Mouse (Mus musculus): ENCODE results near the gene Dnm3. TPM values are rescaled to one million over a fixed set of nuclear protein-coding genes. Genes with fewer than 3 reads are reported as not detected.

The Dnm3 gene
- polyA plus RNA-seq, 1 experiment from 2014 or later = 59.4 TPM

- H3K36me3 ChIP-seq = peaks cover 7% of the 10 kb centered on the region
- no peaks in the 10 kb centered on the region; the same call in 1 of the 2 replicates for H3K4me1 ChIP-seq (replicated peaks)
- no peak overlapping the region for H3K27ac ChIP-seq (replicated peaks)
- H3K4me2 ChIP-seq = no peak overlapping the region
- H3K9ac ChIP-seq = no peak overlapping the region
- H3K27me3 ChIP-seq = no peaks in the 10 kb centered on the region
- WGBS = 73% methylated on average over 2 of the region's 2 CpGs
- H3K4me3 ChIP-seq = no peak overlapping the region
- ATAC-seq (ENCODE audit: low FRiP score, low read depth) = no peak
- no peaks in the 10 kb centered on the region for H3K9me3 ChIP-seq
Observed at GRCm38 (mm10) chr1:162312621-162313020, 165.2 kb downstream of the Dnm3 start.

GRCm38 (mm10) chr1:162312152-162312551, 165.7 kb downstream of the Dnm3 start:
- H3K4me1 ChIP-seq (replicated peaks) = no peaks in the 10 kb centered on the region; the same call in 1 of the 2 replicates
- H3K27ac ChIP-seq (replicated peaks) = no peak overlapping the region
- H3K4me3 ChIP-seq = no peak overlapping the region
- no peak overlapping the region for H3K9ac ChIP-seq
- no peaks in the 10 kb centered on the region for H3K9me3 ChIP-seq
- WGBS = 73% methylated on average over 7 of the region's 7 CpGs
- H3K27me3 ChIP-seq = no peaks in the 10 kb centered on the region
- peaks cover 7% of the 10 kb centered on the region for H3K36me3 ChIP-seq
- ATAC-seq (ENCODE audit: low FRiP score, low read depth) = no peak
- no peak overlapping the region for H3K4me2 ChIP-seq

- Histone ChIP-seq H3K27me3 (no peaks in the 10 kb centered on the region), H3K9ac (no peak overlapping the region), H3K27ac (replicated peaks) (no peak overlapping the region), H3K9me3 (no peaks in the 10 kb centered on the region), H3K4me1 (replicated peaks) (no peaks in the 10 kb centered on the region), H3K4me2 (no peak overlapping the region), H3K36me3 (peaks cover 4% of the 10 kb centered on the region), H3K4me3 (no peak overlapping the region)
- ATAC-seq (ENCODE audit: low FRiP score, low read depth) = no peak
- WGBS = 87% methylated on average over 6 of the region's 6 CpGs
Observed at GRCm38 (mm10) chr1:162305247-162305646, 172.6 kb downstream of the Dnm3 start.

- no peaks in the 10 kb centered on the region for H3K27me3 ChIP-seq
- H3K9me3 ChIP-seq = no peaks in the 10 kb centered on the region
- H3K4me2 ChIP-seq = no peak overlapping the region
- H3K4me3 ChIP-seq = no peak overlapping the region
- H3K27ac ChIP-seq (replicated peaks) = no peak overlapping the region
- no peak for ATAC-seq (ENCODE audit: low FRiP score, low read depth)
- 52% methylated on average over 4 of the region's 4 CpGs for WGBS
- H3K9ac ChIP-seq = no peak overlapping the region
- H3K36me3 ChIP-seq = no peaks in the 10 kb centered on the region; the same call in 1 of the 2 replicates
- H3K4me1 ChIP-seq (replicated peaks) = no peaks in the 10 kb centered on the region
Observed at GRCm38 (mm10) chr1:162302480-162302879, 175.4 kb downstream of the Dnm3 start.

- Histone ChIP-seq H3K36me3 (no peaks in the 10 kb centered on the region), H3K9ac (no peak overlapping the region), H3K27me3 (no peaks in the 10 kb centered on the region), H3K4me2 (no peak overlapping the region), H3K9me3 (no peaks in the 10 kb centered on the region), H3K4me3 (no peak overlapping the region), H3K4me1 (replicated peaks) (no peaks in the 10 kb centered on the region), H3K27ac (replicated peaks) (no peak overlapping the region)
- 68% methylated on average over 12 of the region's 12 CpGs for WGBS
- no peak for ATAC-seq (ENCODE audit: low FRiP score, low read depth)
Observed at GRCm38 (mm10) chr1:162299558-162300319, 178.1 kb downstream of the Dnm3 start.

GRCm38 (mm10) chr1:162298527-162298926, 179.3 kb downstream of the Dnm3 start:
- Histone ChIP-seq H3K9ac (no peak overlapping the region), H3K36me3 (no peaks in the 10 kb centered on the region), H3K9me3 (no peaks in the 10 kb centered on the region), H3K27me3 (no peaks in the 10 kb centered on the region), H3K4me2 (no peak overlapping the region), H3K4me3 (no peak overlapping the region), H3K4me1 (replicated peaks) (no peaks in the 10 kb centered on the region), H3K27ac (replicated peaks) (no peak overlapping the region)
- 81% methylated on average over 3 of the region's 3 CpGs for WGBS
- no peak for ATAC-seq (ENCODE audit: low FRiP score, low read depth)

GRCm38 (mm10) chr1:162295443-162295842, 182.4 kb downstream of the Dnm3 start:
- Histone ChIP-seq H3K4me1 (replicated peaks) (no peaks in the 10 kb centered on the region), H3K36me3 (no peaks in the 10 kb centered on the region), H3K27ac (replicated peaks) (no peak overlapping the region), H3K9me3 (no peaks in the 10 kb centered on the region), H3K4me2 (no peak overlapping the region), H3K4me3 (no peak overlapping the region), H3K27me3 (no peaks in the 10 kb centered on the region), H3K9ac (no peak overlapping the region)
- no peak for ATAC-seq (ENCODE audit: low FRiP score, low read depth)
- 75% methylated on average over 5 of the region's 5 CpGs for WGBS

GRCm38 (mm10) chr1:162294572-162294910, 183.3 kb downstream of the Dnm3 start:
- 0 out of 2 replicates have a peak, but pooled peaks have one; percentile 34 for ATAC-seq (ENCODE audit: low FRiP score, low read depth)

GRCm38 (mm10) chr1:162293732-162294571, 183.9 kb downstream of the Dnm3 start:
- no peak overlapping the region for H3K4me2 ChIP-seq
- H3K4me3 ChIP-seq = no peak overlapping the region
- peak; percentile 51; the same call in 1 of the 2 replicates for ATAC-seq (ENCODE audit: low FRiP score, low read depth)
- no peaks in the 10 kb centered on the region for H3K9me3 ChIP-seq
- H3K4me1 ChIP-seq (replicated peaks) = no peaks in the 10 kb centered on the region
- H3K9ac ChIP-seq = no peak overlapping the region
- no peaks in the 10 kb centered on the region for H3K36me3 ChIP-seq
- 62% methylated on average over 4 of the region's 4 CpGs for WGBS
- H3K27me3 ChIP-seq = no peaks in the 10 kb centered on the region
- peak overlapping the region; percentile 68 for H3K27ac ChIP-seq (replicated peaks)

More at GRCm38 (mm10) chr1:162294572-162294910, 183.3 kb downstream of the Dnm3 start:
- Histone ChIP-seq H3K27me3 (no peaks in the 10 kb centered on the region), H3K9ac (no peak overlapping the region), H3K4me3 (no peak overlapping the region), H3K4me2 (no peak overlapping the region), H3K9me3 (no peaks in the 10 kb centered on the region), H3K27ac (replicated peaks) (peak overlapping the region; percentile 68), H3K4me1 (replicated peaks) (no peaks in the 10 kb centered on the region), H3K36me3 (no peaks in the 10 kb centered on the region)
- 74% methylated on average over 4 of the region's 4 CpGs for WGBS

GRCm38 (mm10) chr1:162286910-162287309, 190.9 kb downstream of the Dnm3 start:
- H3K27ac ChIP-seq (replicated peaks) = no peak overlapping the region
- H3K36me3 ChIP-seq = 0 out of 2 replicates have a peak, but pooled peaks cover 5% of the 10 kb centered on the region
- 58% methylated on average over 6 of the region's 6 CpGs for WGBS
- no peaks in the 10 kb centered on the region for H3K4me1 ChIP-seq (replicated peaks)
- no peak overlapping the region for H3K9ac ChIP-seq
- no peak for ATAC-seq (ENCODE audit: low FRiP score, low read depth)
- H3K27me3 ChIP-seq = no peaks in the 10 kb centered on the region
- H3K4me3 ChIP-seq = no peak overlapping the region
- no peaks in the 10 kb centered on the region for H3K9me3 ChIP-seq
- no peak overlapping the region for H3K4me2 ChIP-seq

- Histone ChIP-seq H3K27me3 (no peaks in the 10 kb centered on the region), H3K4me1 (replicated peaks) (no peaks in the 10 kb centered on the region), H3K27ac (replicated peaks) (no peak overlapping the region), H3K36me3 (0 out of 2 replicates have a peak, but pooled peaks cover 5% of the 10 kb centered on the region), H3K9ac (no peak overlapping the region), H3K4me2 (no peak overlapping the region), H3K4me3 (no peak overlapping the region), H3K9me3 (no peaks in the 10 kb centered on the region)
- no peak for ATAC-seq (ENCODE audit: low FRiP score, low read depth)
- 19% methylated on average over 7 of the region's 7 CpGs for WGBS
Observed at GRCm38 (mm10) chr1:162281981-162282381, 195.9 kb downstream of the Dnm3 start.

- no peaks in the 10 kb centered on the region for H3K27me3 ChIP-seq
- no peaks in the 10 kb centered on the region for H3K9me3 ChIP-seq
- no peak overlapping the region for H3K4me3 ChIP-seq
- no peak overlapping the region for H3K9ac ChIP-seq
- H3K4me1 ChIP-seq (replicated peaks) = no peaks in the 10 kb centered on the region
- 82% methylated on average over 4 of the region's 4 CpGs for WGBS
- H3K27ac ChIP-seq (replicated peaks) = no peak overlapping the region
- H3K4me2 ChIP-seq = no peak overlapping the region
- ATAC-seq (ENCODE audit: low FRiP score, low read depth) = no peak
- H3K36me3 ChIP-seq = 0 out of 2 replicates have a peak, but pooled peaks cover 5% of the 10 kb centered on the region
Observed at GRCm38 (mm10) chr1:162280052-162280451, 197.8 kb downstream of the Dnm3 start.

Data from hindbrain, embryonic 15.5 days (tissue).